Mouse (Mus musculus) small intestine, adult 2 months (tissue): ENCODE data around the gene Shisa9. TPM values are rescaled to one million over a fixed set of nuclear protein-coding genes. Genes with fewer than 3 reads are reported as not detected.

Experiments
- H3K27ac ChIP-seq: fragments of 200-500 bp; 2 replicates; pipeline ENCODE4 v1.5.1; 2012; ENCODE audit warnings: low read depth, low read length, control low read depth, inconsistent platforms; ENCODE audit not compliant: insufficient read depth
- H3K27me3 ChIP-seq: fragments of 200-500 bp; 2 replicates; pipeline ENCODE4 v1.6.1; 2012; ENCODE audit warnings: mild to moderate bottlenecking, moderate library complexity, low read length, inconsistent platforms; ENCODE audit not compliant: control insufficient read depth, insufficient read depth
- H3K36me3 ChIP-seq: fragments of 200-500 bp; 2 replicates; pipeline ENCODE4 v1.6.1; 2012; ENCODE audit warnings: mild to moderate bottlenecking, low read length, control low read depth, inconsistent platforms; ENCODE audit not compliant: control insufficient read depth, insufficient read depth
- H3K4me1 ChIP-seq: fragments of 200-500 bp; 2 replicates; pipeline ENCODE4 v1.6.1; 2012; ENCODE audit warnings: low read length, inconsistent platforms, mixed read lengths; ENCODE audit not compliant: control insufficient read depth, insufficient read depth, insufficient read length
- H3K4me3 ChIP-seq: fragments of 200-500 bp; 2 replicates; pipeline ENCODE4 v1.5.1; 2012; ENCODE audit warnings: low read depth, mild to moderate bottlenecking, control low read depth, inconsistent platforms, low read length, moderate library complexity
- CTCF ChIP-seq: fragments of 200-500 bp; IDR thresholded peaks from 2 replicates; pipeline ENCODE4 v1.5.1; 2012; ENCODE audit warnings: low read depth, mild to moderate bottlenecking, control low read depth, inconsistent platforms, low read length, moderate library complexity, mixed read lengths; ENCODE audit not compliant: insufficient replicate concordance, insufficient read length; ENCODE audit errors: extremely low read depth
- POLR2A ChIP-seq: fragments of 200-500 bp; IDR thresholded peaks from 2 replicates; pipeline ENCODE4 v1.6.1; 2012; ENCODE audit warnings: low read depth, mild to moderate bottlenecking, control low read depth, inconsistent platforms, low read length, moderate library complexity
- WGBS: fragments of 180-500 bp; shearing (Covaris S2); methylation state at CpG from one replicate; pipeline ENCODE4 v1.1.7; 2018; 5-methylcytosine and 5-hydroxymethylcytosine counted together
- polyA plus RNA-seq: library from polyadenylated mRNA; depleted of rRNA; stranded (reverse); fragments of >200 nt; gene quantifications from 2 replicates; pipeline ENCODE4 v1.2.3, GENCODE M21; 2012

Shisa9 gene
- polyA plus RNA-seq, 1 experiment, result 0.03 TPM

GRCm38 (mm10) chr16:12095365-12095764 is 111.5 kb downstream of the Shisa9 start:
- TF ChIP-seq CTCF (no peak), POLR2A (no peak)
- no peaks in the 10 kb centered on the region for H3K4me1 ChIP-seq
- no peaks in the 10 kb centered on the region for H3K27me3 ChIP-seq
- no peak overlapping the region for H3K4me3 ChIP-seq
- no peak overlapping the region for H3K27ac ChIP-seq
- no peaks in the 10 kb centered on the region for H3K36me3 ChIP-seq
- WGBS, result 50% methylated on average over 2 of the region's 2 CpGs

GRCm38 (mm10) chr16:12108436-12108835 is 124.5 kb downstream of the Shisa9 start:
- whole genome bisulfite sequencing, result 79% methylated on average over 4 of the region's 4 CpGs
- no peaks in the 10 kb centered on the region for H3K4me1 ChIP-seq
- H3K36me3 ChIP-seq, result no peaks in the 10 kb centered on the region
- TF ChIP-seq POLR2A (no peak), CTCF (no peak)
- no peaks in the 10 kb centered on the region for H3K27me3 ChIP-seq
- no peak overlapping the region for H3K27ac ChIP-seq
- no peak overlapping the region for H3K4me3 ChIP-seq

DNA sequence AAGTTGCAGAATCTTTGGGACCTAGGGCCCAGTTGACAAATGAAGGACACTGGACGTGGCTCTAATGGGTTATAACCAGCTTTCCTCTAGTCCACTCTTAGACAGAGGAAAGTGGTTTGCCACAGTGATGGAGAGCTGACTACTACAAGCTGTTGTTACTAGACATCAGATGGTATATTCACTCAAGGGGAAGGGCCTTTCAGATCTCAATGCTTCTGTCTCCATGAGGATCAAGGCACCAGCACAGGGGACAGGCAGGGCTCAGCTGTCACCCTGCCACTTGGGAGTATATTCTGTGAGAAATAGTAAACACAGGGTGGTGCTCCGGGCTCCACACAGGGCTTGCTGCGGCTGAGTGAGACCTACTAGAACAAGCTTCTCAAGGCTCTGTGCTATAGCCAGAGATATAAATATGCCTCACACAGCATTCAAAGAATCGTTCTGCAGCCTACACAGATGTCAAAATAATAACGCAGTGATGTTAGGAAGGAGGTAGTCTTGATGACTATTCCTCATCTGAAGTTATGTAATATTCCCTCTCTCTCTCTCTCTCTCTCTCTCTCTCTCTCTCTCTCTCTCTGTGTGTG is 127.0 kb downstream of the Shisa9 start:
- no peak for TF ChIP-seq CTCF
- TF ChIP-seq POLR2A, result no peak
- H3K36me3 ChIP-seq, result no peaks in the 10 kb centered on the region
- no peak overlapping the region for H3K27ac ChIP-seq
- 72% methylated on average over 5 of the region's 5 CpGs for WGBS
- no peaks in the 10 kb centered on the region for H3K4me1 ChIP-seq
- no peaks in the 10 kb centered on the region for H3K27me3 ChIP-seq
- no peak overlapping the region for H3K4me3 ChIP-seq

DNA sequence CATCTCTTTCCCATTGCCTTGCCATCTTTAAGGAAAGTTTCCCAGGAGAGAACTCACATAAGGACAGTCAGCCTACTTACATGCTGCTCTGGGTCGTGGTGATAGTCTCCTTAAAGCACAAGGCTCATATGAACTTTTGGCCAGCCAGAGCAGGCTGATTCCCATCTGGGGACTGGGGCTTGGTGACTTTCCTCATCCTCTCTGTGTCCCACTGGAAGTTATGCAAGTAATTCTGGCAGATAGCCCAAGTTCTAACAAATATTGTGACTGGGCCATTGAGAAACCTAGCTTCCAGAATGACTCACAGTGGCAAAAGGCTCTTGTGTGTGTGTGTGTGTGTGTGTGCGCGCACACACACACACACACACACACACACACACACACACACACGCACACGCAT is 130.5 kb downstream of the Shisa9 start:
- no peaks in the 10 kb centered on the region for H3K36me3 ChIP-seq
- 72% methylated on average over 5 of the region's 5 CpGs for WGBS
- no peaks in the 10 kb centered on the region for H3K27me3 ChIP-seq
- H3K4me1 ChIP-seq, result no peaks in the 10 kb centered on the region
- no peak overlapping the region for H3K27ac ChIP-seq
- H3K4me3 ChIP-seq, result no peak overlapping the region
- no peak for TF ChIP-seq CTCF
- no peak for TF ChIP-seq POLR2A

DNA sequence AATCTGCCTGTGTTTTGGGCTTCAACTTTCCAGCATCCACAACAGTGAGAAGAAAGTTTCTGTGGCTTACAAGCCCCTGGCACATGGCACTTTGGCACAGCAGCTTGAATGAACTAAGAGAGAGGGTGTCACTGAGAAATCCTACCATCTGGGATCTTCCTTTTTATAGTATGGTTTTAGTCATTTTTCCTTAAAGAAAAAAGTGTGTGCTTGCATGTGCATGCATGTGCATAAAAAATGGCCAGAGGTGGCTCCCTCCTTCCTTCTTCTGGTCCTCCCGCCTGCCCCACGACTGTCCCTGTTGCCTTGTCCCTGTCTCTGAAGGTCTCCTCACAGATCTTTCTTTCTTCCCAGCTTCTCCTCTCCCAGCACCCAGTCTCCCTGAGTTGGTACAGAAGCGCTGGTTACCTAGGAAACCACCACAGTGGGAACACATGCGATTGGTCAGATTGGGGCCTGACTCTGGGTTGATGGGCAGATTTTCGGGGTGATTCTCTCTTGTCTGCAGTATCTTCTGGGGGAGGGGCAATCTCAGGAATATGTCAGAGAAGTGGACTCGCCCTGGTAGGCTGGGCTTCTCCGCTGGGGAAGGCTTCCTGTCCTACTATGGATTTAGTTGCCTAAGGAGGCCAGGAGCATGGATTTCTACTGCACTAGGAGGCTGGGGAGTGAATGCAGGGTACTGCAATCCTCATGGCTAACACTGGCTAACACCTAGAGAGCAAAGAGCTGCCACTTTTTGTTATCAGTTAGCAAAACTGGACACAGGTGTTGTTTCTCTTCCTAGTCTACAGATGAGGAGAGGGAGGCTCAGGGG is 131.3 kb downstream of the Shisa9 start:
- TF ChIP-seq CTCF, result no peak
- TF ChIP-seq POLR2A, result no peak
- WGBS, result 49% methylated on average over 7 of the region's 7 CpGs
- H3K27me3 ChIP-seq, result no peaks in the 10 kb centered on the region
- H3K27ac ChIP-seq, result no peak overlapping the region
- H3K4me1 ChIP-seq, result no peaks in the 10 kb centered on the region
- H3K36me3 ChIP-seq, result no peaks in the 10 kb centered on the region
- no peak overlapping the region for H3K4me3 ChIP-seq

GRCm38 (mm10) chr16:12116926-12117325 is 133.0 kb downstream of the Shisa9 start:
- Histone ChIP-seq H3K36me3 (no peaks in the 10 kb centered on the region), H3K4me1 (no peaks in the 10 kb centered on the region), H3K4me3 (no peak overlapping the region), H3K27ac (no peak overlapping the region), H3K27me3 (no peaks in the 10 kb centered on the region)
- WGBS, result 96% methylated on average over 1 of the region's 1 CpGs
- TF ChIP-seq POLR2A (no peak), CTCF (no peak)

DNA sequence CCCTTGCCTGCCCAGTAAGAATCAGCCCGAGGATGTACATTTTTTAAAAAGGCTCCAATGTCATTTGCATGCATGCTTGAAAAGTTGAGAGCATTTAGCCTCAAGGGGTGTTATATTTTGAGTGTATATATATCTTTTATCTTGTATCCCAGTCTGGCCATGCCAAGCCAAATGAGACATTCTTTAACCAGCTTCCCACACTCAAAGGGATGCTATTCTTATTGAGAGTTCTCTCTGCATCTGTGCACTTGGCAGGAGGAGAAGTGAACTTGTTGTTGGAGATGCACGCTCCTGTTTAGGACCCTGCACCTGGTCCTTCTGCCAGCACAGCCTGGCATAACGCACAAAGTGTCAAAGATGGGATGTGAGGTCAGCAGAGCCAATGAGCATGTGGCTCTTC is 135.6 kb downstream of the Shisa9 start:
- no peaks in the 10 kb centered on the region for H3K36me3 ChIP-seq
- no peak overlapping the region for H3K27ac ChIP-seq
- H3K4me1 ChIP-seq, result no peaks in the 10 kb centered on the region
- TF ChIP-seq POLR2A (no peak), CTCF (no peak)
- 79% methylated on average over 3 of the region's 3 CpGs for WGBS
- H3K4me3 ChIP-seq, result no peak overlapping the region
- H3K27me3 ChIP-seq, result no peaks in the 10 kb centered on the region
